Mouse (Mus musculus) B cell, adult 2 months (primary cell): ENCODE data around the gene Prr5l.

Experiments
- DNase-seq, 2 experiments: peaks; one replicate each; pipeline ENCODE4 v3.0.0; 2022

Prr5l gene

GRCm38 (mm10) chr2:101820816-101821215 is 62.0 kb downstream of the Prr5l start:
- DNase-seq: no peak

- DNase-seq: no peak
Observed at GRCm38 (mm10) chr2:101818986-101819764, 63.7 kb downstream of the Prr5l start.

DNA sequence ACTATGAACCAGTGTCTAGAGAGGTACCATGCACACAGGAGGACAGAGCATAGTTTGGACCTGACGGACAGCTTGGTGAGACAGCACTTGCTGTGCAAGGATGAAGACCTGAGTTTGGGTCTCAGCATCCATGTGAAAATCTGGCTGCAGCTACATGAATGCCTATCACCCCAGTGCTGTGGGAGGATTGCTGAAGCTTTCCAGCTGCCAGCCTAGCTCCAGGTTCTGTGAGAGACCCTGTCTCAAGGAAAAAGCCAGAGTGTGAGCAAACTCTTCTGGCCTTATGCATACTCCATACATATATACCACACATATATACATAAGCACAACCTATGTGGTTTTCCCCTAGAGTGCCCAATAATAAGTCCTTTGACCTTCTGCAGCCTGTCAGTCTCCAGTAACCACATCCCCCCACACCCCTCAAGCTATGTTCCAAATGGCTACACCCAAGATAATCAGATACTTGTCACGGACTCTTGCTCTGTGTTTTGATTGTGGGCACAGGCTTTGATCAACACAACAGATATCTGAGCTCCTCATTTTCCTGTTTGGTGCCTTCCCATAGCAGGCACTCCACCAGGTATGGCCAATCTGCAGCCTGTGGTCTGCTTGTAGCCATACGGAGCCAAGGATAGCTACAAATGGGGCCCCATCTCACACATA is 66.0 kb downstream of the Prr5l start:
- DNase-seq: no peak

- DNase-seq: peak; percentile 78 to 80
Observed at GRCm38 (mm10) chr2:101815250-101815934, 67.4 kb downstream of the Prr5l start.

DNA sequence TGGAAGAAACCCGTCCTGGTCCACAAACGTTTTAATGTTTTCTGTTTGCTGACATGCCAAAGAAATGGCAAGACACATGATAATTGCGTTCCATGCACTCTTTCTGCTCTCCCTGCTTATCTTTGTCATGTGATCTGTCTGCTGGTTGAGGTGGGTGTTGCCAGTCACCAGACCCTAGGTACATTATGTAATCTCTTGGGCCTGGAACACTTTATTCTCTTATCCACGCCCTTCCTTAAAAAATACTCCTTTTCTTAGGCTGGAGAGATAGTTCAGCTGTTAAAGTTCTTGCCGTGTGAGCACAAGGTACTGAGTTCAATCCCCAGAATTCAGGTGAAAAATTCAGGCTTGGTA is 68.6 kb downstream of the Prr5l start:
- no peak for DNase-seq

DNA sequence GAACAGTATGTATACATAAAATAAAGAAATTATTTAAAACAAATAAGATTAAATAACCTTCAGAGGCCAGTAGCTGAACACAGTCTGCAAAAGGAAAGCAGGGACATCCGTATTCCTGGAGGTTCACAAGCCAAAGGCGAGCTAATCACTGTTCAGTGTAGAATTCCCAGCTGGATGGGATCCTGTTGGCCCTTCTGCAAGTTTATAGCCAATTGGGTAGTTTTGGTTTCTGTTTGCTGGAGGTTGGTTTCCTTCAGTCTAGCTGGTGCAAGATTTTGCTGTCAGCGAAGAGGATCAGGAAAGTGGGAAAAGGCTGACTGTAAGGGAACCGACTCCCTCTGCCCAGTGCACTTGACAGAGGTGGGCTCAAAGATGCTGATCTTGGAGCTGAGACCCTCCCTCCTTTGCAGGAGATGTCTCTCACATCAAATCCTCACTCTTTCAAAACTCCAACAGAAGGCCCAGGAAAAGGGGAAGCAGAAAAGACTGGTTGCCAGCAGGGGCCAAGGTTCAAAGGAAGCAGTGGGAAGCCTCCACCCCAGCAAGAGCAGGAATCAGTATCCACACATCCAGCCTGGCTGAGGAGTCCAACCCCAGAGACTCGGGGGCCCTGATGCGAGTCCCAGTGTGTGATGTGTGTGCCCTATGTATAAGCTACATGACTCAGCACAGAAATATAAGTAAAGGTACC is 69.1 kb downstream of the Prr5l start:
- DNase-seq: no peak

DNA sequence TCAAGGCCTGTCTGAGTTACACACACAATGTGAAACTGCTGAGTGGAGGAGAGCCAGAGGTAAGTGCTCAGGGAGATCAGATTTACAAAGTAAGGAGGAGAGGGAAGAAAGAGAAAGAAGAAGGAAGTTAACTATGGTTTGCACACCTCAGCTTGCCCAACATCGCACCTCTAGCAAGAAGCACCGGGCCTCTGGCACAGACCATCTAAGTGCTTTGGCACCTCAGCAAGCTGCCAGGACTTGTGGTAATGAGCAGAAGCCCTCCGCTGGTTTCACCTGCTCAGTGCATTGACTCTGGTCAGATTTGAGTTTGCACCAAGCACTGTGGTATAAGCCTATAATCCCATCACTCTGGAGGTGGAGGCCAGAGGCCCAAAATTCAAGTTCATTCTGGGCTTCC is 70.9 kb downstream of the Prr5l start:
- no peak for DNase-seq

DNA sequence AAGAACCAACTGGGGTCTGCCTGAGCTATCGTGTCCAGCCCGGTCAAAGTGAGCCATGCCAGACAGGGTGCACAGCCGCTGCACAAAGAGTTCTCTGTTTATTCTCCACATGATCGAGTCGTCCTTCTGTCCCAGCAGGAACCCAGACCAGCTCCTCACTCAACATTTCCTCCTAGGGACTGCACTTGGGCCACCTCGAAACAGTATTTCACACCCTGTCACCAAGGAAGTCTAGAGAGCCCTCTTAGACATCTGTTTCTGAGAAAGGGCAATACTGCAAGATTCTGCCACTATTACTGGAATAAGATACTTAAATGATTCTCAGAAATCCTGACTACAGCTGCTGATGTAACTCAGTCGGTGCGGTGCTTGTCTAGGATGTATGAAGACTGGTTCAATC is 72.1 kb downstream of the Prr5l start:
- DNase-seq: no peak

- DNase-seq: no peak
Observed at GRCm38 (mm10) chr2:101809640-101810305, 73.1 kb downstream of the Prr5l start.

DNA sequence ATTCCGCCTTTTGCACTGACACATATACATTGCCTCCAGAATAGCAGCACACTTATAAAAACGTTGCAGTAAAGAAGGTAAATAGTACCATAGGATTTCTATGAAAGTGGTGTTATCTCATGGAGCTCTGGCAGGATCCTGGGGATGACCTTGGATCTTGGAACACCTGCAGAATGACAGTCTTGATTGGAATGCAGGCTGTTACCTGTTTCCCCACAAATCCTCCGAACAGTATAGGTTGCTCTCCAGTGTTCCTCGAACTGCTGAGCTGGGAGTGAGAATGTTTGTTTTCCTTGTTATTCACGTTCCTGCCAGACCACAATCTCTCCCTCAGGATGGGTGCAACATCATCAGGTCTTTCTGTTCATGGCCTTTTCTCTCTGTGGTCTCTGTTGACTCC is 75.1 kb downstream of the Prr5l start:
- no peak for DNase-seq

DNA sequence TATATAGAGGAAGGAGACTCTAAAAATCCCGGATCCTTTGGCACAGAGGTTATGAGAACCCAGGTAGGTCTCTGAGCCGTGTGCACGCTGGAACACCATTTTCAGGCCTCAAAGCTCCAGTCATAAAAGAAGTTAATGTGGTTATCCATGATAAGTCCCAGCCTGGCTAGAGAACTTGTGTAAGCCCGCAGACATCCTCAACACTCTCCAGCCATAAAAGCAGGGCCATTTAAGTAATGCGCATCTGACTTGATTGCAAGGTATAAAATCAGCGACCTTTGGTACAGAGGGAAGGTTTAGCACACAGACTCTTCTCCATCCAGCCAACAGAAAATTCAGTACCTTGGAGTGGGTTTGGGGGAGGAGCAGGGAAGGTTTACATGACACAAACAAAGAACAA is 80.6 kb downstream of the Prr5l start:
- DNase-seq: no peak

- DNase-seq: no peak
Observed at GRCm38 (mm10) chr2:101797901-101798250, 85.0 kb downstream of the Prr5l start.

DNA sequence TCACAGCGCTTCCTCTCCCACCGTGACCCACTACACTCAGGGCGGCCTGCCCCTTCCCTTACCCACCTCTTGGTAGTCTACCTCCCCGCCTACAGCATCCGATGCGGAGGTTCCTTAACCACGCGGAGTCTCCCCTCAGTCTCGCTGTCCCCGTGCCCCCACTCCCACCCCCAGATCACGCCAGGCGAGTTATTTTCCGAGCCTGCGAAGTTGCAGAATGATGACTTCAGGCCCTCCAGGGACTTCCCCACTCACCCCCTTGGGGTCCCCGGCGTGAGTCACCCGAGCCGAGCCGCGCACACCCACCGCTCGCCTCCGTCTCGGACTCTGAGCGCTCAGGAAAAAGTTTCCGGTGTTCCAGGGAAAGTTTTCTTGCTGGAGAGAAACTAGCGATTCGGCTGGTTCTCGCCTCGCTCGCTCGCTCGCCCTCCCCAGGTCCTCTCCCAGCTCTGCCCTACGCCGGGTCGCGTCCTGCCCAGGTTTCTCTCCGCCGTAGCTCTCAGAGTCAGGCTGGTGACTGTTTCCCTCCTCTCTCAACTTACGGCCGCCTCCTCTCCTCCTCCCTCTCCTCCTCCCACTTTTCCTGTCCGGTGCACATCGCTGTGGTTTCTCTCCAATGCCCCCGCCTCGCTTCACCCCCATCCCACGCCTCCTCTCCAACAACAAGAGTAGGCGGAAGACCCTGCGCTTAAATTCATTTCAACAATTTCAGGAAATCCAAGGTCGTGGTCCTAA is 85.5 kb downstream of the Prr5l start:
- DNase-seq: peak; percentile 32 to 35

DNA sequence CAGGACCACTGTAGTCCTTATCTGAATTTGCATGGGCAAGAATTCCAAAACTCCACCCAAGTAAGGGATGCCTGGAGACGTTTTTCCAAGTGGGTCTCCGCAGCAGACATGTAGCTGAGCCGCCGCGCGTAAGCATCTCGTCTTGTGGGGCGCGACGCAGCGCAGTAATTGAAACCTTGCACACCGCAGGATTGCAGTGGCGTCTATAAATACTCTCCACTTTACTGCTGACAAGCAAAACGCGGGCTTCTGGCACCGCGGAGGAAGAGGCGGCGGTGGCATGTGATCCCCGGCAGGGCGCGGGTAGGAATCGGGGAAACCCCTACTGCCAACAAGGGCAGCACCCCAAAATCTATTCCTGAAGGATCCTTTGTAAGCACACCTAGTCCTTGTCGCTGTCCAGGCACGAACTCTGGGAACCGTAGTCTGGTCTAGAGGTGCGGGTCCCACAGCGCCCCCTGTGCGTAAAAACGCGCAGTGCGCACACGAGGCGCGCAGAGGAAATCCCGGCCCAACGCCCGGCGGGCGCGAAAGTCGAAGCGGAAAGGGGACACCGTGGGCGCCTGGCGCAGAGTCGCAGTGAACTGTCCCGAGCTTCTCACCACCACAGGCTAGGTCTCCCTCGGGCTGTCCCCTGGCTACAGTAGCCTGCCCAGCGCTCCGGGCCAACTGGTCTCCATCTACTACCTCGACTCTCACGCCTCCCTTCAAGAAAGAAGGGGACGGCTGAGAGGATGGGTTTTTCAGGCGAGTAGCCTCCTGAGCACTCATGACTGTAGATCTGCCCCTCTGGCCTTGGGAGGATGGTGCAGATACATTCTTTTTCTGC is 86.3 kb downstream of the Prr5l start:
- peak; percentile 73 to 78 for DNase-seq

- DNase-seq: no peak
Observed at GRCm38 (mm10) chr2:101792130-101792529, 90.7 kb downstream of the Prr5l start.

DNA sequence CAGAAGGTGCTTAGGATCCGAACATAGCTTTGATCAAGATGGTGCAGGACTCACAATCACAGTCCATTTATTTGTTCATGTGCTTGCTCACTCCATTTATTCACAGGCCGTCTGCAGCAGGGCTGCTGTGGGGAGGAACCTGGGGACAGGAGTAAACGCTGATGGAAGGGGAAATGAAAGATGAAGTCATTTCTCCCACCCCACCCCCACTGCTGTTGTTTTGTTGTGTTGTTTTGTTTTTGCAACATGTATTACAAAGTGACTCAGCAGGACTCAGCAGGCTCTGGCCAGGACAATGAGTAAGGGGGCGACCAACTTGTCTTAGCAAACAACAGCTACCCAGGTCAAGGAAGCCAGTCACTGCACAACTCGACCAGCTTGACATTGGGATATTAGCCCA is 99.6 kb downstream of the Prr5l start:
- DNase-seq: no peak

GRCm38 (mm10) chr2:101781357-101781777 is 101.5 kb downstream of the Prr5l start:
- DNase-seq: no peak

DNA sequence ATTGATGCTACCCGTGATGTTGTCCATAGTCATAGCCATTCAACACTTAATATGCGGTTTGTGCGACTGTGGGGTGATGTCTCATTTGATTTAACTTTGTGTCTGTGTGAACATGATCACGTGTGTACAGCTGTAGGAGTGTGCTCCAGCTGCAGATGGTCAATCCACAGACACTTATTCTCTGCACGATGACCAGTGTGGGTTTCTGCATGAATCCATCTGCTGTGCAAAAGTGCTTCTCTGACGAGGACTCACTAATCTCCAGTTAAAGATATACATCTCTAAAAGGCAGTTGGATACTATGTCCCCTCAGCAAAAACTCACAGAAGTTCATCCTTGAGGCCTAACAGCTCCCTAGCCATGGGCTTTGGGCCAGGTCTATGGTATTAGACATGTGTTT is 104.7 kb downstream of the Prr5l start:
- DNase-seq: no peak

- DNase-seq: no peak
Observed at GRCm38 (mm10) chr2:101763503-101763902, 119.3 kb downstream of the Prr5l start.

GRCm38 (mm10) chr2:101762955-101763386 is 119.9 kb downstream of the Prr5l start:
- DNase-seq: no peak

- DNase-seq: peak; percentile 19 to 23
Observed at GRCm38 (mm10) chr2:101762405-101762804, 120.4 kb downstream of the Prr5l start.
